Mouse (Mus musculus) urinary bladder, postnatal 36 days (tissue): ENCODE data around the gene Acot3.
"Not testable (repeated sequence)": the region's sequence is repeated elsewhere in the genome, so short reads cannot be mapped to it uniquely, and the experiment has no call there.

ENCODE experiments used
- DNase-seq, 2 experiments: peaks; one replicate each; pipeline ENCODE4 v3.0.0; 2022; ENCODE audit warnings: low spot score in 2 of 2, mixed read lengths in 1 of 2

The Acot3 gene

GRCm38 (mm10) chr12:84051937-84052474, at the start of gene Acot3:
Acot3 (plus strand) TSS chr12:84052144.
- no peak for DNase-seq

- DNase-seq = no peak
These were observed 48.1 kb upstream of the Acot3 start for GRCm38 (mm10) chr12:84003866-84004265.

GRCm38 (mm10) chr12:84008251-84008650, 43.7 kb upstream of the Acot3 start:
- DNase-seq = no peak

- DNase-seq = no peak
These were observed 43.2 kb upstream of the Acot3 start for GRCm38 (mm10) chr12:84008729-84009128.

- peak; percentile 60 to 79 for DNase-seq
These were observed 42.6 kb upstream of the Acot3 start, which contains the start of gene Acot1 for GRCm38 (mm10) chr12:84009171-84009965. Acot1 (plus strand) TSS chr12:84009490.

GRCm38 (mm10) chr12:84010201-84010600, 41.7 kb upstream of the Acot3 start:
- DNase-seq = no peak

- DNase-seq = peak in 1 of 2 experiments; percentile 69
These were observed 40.5 kb upstream of the Acot3 start for GRCm38 (mm10) chr12:84011251-84012040.

GRCm38 (mm10) chr12:84013130-84013529, 38.8 kb upstream of the Acot3 start:
- DNase-seq = no peak

- DNase-seq = no peak
These were observed 38.2 kb upstream of the Acot3 start for GRCm38 (mm10) chr12:84013701-84014100.

- DNase-seq = peak; percentile 73 to 86
These were observed 31.4 kb upstream of the Acot3 start for GRCm38 (mm10) chr12:84020528-84020927.

- not testable (repeated sequence) for DNase-seq
These were observed 29.7 kb upstream of the Acot3 start for GRCm38 (mm10) chr12:84022266-84022665.

- no peak for DNase-seq
These were observed 28.7 kb upstream of the Acot3 start for GRCm38 (mm10) chr12:84023052-84023745.

GRCm38 (mm10) chr12:84025888-84026287, 26.1 kb upstream of the Acot3 start:
- DNase-seq = no peak

- DNase-seq = not testable (repeated sequence)
These were observed 23.6 kb upstream of the Acot3 start for GRCm38 (mm10) chr12:84028328-84028727.

- not testable (repeated sequence) for DNase-seq
These were observed 22.9 kb upstream of the Acot3 start for GRCm38 (mm10) chr12:84029043-84029442.

- DNase-seq = peak; percentile 69 to 77
These were observed 21.1 kb upstream of the Acot3 start for GRCm38 (mm10) chr12:84030659-84031332.

GRCm38 (mm10) chr12:84032854-84033253, 19.1 kb upstream of the Acot3 start:
- no peak for DNase-seq

- DNase-seq = not testable (repeated sequence)
These were observed 18.6 kb upstream of the Acot3 start for GRCm38 (mm10) chr12:84033302-84033701.

- DNase-seq = no peak
These were observed 17.8 kb upstream of the Acot3 start for GRCm38 (mm10) chr12:84034108-84034507.

- DNase-seq = peak in 1 of 2 experiments; percentile 42
These were observed 13.7 kb upstream of the Acot3 start, which contains the start of gene Acot4 for GRCm38 (mm10) chr12:84038241-84038640. Acot4 (plus strand) TSS chr12:84038379.

GRCm38 (mm10) chr12:84038691-84039111, 13.2 kb upstream of the Acot3 start, which contains the start of gene Gm49366:
Gm49366 (plus strand) TSS chr12:84038935.
- DNase-seq = peak in 1 of 2 experiments; percentile 31
